Mouse (Mus musculus) intestine, embryonic 16.5 days (tissue): ENCODE results near the gene Vmac. TPM values are rescaled to one million over a fixed set of nuclear protein-coding genes. Genes with fewer than 3 reads are reported as not detected.

Experiments
- ATAC-seq: fragments of 200-750 bp; cut with Nextera tagmentation; 2 replicates; pipeline ENCODE4 v1.8.0; 2017; ENCODE audit warnings: moderate TSS enrichment, moderate library complexity
- H3K27ac ChIP-seq: fragments of 300-500 bp; sonication (generic); 2 replicates; pipeline ENCODE4 v1.5.1; 2014; ENCODE audit warnings: mild to moderate bottlenecking, low read length
- H3K27me3 ChIP-seq: fragments of 300-500 bp; sonication (generic); replicated peaks from 2 replicates; pipeline ENCODE4 v1.6.1; 2014; ENCODE audit warnings: low read length, control low read depth, mixed read lengths; ENCODE audit not compliant: control insufficient read depth, insufficient read depth
- H3K36me3 ChIP-seq: fragments of 300-500 bp; sonication (generic); 2 replicates; pipeline ENCODE4 v1.6.1; 2014; ENCODE audit warnings: low read length, control low read depth; ENCODE audit not compliant: control insufficient read depth, insufficient read depth
- H3K4me1 ChIP-seq: fragments of 300-500 bp; sonication (generic); 2 replicates; pipeline ENCODE4 v1.6.1; 2014; ENCODE audit warnings: low read length, control low read depth, mixed read lengths; ENCODE audit not compliant: control insufficient read depth, insufficient read depth
- H3K4me2 ChIP-seq: fragments of 300-500 bp; sonication (generic); 2 replicates; pipeline ENCODE4 v1.6.1; 2014; ENCODE audit warnings: low read depth, low read length, control low read depth
- H3K4me3 ChIP-seq: fragments of 300-500 bp; sonication (generic); 2 replicates; pipeline ENCODE4 v1.5.1; 2014; ENCODE audit warnings: mild to moderate bottlenecking, low read length
- H3K9ac ChIP-seq: fragments of 300-500 bp; sonication (generic); 2 replicates; pipeline ENCODE4 v1.6.1; 2014; ENCODE audit warnings: low read depth, low read length
- H3K9me3 ChIP-seq: fragments of 300-500 bp; sonication (generic); 2 replicates; pipeline ENCODE4 v1.6.1; 2016; ENCODE audit warnings: low read length, control low read depth; ENCODE audit not compliant: control insufficient read depth
- WGBS: fragments of 180-500 bp; shearing (Covaris S2); extraction: QIAGEN DNeasy Blood & Tissue Kit; methylation state at CpG from one replicate; pipeline ENCODE4 v1.1.7; 2014; 5-methylcytosine and 5-hydroxymethylcytosine counted together
- polyA plus RNA-seq: library from polyadenylated mRNA; unstranded; fragments of >200 nt; fragmentation: Nextera tagmentation; extraction: Ambion mirVana; gene quantifications from 2 replicates; pipeline ENCODE4 v1.2.1, GENCODE M21; 2015

The Vmac gene
- polyA plus RNA-seq, 1 experiment from 2014 or later: 16.6 TPM

DNA sequence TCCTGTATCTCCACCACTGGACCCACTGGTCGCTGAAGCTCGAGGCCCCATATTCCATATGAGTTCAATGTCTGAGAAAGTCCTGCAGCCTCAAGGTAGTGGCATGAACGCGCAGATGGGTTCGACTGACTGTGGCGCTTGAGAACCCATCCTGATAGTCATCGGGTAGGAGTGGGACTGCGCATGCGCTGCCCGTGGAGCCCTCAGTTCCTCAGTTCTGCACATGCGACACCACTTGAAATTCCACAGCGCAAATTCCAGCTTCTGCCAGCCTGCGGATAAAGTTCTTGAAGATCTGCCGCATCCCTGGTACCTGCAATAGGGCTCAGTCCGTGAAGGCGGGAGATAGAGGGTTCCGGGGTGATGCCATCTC is 23.0 kb upstream of the Vmac start:
- Histone ChIP-seq H3K9ac (no peak overlapping the region), H3K4me2 (no peak overlapping the region), H3K4me1 (no peaks in the 10 kb centered on the region), H3K27ac (no peak overlapping the region), H3K27me3 (no peaks in the 10 kb centered on the region), H3K4me3 (no peak overlapping the region), H3K36me3 (no peaks in the 10 kb centered on the region), H3K9me3 (no peaks in the 10 kb centered on the region)
- no peak for ATAC-seq
- 79% methylated on average over 17 of the region's 17 CpGs for WGBS

DNA sequence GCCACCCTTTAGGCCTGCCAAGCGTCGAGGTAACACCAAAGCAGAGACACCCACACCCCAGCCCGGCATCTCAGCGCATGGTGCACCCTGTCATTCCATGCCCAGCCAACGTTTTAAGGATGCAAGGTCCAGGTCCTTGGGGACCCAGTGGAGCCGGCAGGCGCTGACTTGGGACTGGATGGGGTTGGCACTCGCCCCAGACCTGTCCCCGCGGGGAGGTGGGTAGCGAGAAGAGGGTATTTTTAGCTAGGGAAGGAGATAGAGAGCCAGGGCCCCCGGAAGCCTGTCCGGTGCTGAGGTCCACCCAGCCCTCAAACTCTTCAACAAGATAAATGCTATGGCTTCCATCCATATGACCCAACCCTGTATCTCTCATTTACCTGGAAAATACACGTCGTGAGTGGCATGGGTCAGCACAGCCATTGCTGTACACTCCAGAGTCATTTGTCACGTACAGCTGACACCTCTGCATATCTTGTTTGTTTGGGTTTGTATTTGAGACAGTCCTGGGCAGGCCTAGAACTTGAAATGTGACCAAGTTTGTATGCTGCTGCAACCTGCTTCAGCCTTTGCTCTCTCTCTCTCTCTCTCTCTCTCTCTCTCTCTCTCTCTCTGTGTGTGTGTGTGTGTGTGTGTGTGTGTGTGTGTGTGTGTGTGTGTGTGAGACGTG is 22.4 kb upstream of the Vmac start:
- Histone ChIP-seq H3K9me3 (no peaks in the 10 kb centered on the region), H3K27me3 (no peaks in the 10 kb centered on the region), H3K9ac (no peak overlapping the region), H3K4me2 (no peak overlapping the region), H3K27ac (no peak overlapping the region), H3K4me3 (no peak overlapping the region), H3K36me3 (no peaks in the 10 kb centered on the region), H3K4me1 (no peaks in the 10 kb centered on the region)
- WGBS: 78% methylated on average over 17 of the region's 17 CpGs
- ATAC-seq: no peak

DNA sequence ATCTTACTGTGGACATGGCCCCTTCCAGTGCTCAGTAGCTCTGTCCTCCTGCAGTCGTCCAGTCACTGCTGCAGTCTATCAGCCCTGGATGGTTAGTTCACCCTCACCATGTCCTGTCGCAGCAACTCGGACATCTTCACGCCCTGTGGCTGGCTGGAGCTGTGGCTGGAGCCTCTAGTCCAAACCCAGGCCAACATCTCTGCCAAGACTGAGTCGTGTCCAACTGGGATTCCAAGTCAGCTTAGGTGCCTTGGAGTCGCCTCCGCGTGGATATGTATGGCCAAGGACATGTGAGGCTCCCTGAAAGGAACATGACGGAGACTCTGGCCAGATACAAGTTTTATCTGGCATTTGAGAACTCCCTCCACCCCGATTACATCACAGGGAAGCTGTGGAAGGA is 20.4 kb upstream of the Vmac start:
- Histone ChIP-seq H3K4me1 (no peaks in the 10 kb centered on the region), H3K36me3 (no peaks in the 10 kb centered on the region), H3K27me3 (no peaks in the 10 kb centered on the region), H3K4me3 (no peak overlapping the region), H3K9me3 (no peaks in the 10 kb centered on the region), H3K9ac (no peak overlapping the region), H3K27ac (no peak overlapping the region), H3K4me2 (no peak overlapping the region)
- WGBS: 79% methylated on average over 10 of the region's 10 CpGs
- no peak for ATAC-seq

DNA sequence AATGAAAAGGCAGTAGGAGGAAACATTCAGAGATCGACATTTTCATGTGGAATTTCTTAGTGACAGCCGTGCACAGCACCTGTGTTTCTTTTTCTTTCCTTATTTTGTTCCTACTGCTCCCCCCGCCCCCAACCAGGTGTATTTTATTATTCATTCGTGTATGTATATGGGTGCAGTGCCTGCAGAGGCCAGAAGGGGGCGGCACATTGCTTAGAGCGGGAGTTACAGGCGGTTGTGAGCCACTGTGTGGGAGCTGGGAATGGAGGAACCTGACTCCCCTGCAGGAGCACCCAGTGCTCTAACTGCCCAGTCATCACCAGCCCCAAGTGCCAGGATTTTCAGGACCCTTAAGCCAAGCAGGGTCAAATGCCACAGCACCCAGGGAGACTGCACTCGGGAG is 18.7 kb upstream of the Vmac start:
- H3K27ac ChIP-seq: no peak overlapping the region
- no peak overlapping the region for H3K9ac ChIP-seq
- H3K4me1 ChIP-seq: no peaks in the 10 kb centered on the region
- no peak overlapping the region for H3K4me3 ChIP-seq
- H3K36me3 ChIP-seq: no peaks in the 10 kb centered on the region
- WGBS: 44% methylated on average over 8 of the region's 8 CpGs
- H3K9me3 ChIP-seq: no peaks in the 10 kb centered on the region
- no peak overlapping the region for H3K4me2 ChIP-seq
- H3K27me3 ChIP-seq: no peaks in the 10 kb centered on the region
- ATAC-seq: no peak

DNA sequence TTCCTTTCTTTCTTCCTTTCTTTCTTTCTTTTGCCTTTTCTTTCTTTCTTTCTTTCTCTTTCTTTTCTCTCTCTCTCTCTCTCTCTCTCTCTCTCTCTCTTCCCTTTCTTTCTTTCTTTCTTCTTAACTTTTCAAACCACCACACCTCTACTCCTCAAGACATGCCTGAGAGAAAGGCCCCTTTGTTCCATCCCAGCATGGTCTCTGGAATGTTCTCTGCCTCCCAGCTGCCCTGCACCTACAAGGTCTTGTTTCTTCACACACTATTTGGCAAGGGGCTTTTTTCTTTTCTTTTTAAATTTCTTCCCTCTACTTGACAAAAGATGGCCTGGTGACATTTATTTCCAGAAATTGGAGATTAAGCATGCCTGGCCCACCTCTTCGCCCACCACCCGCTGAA is 11.8 kb upstream of the Vmac start:
- H3K27me3 ChIP-seq: no peaks in the 10 kb centered on the region
- no peaks in the 10 kb centered on the region for H3K9me3 ChIP-seq
- whole genome bisulfite sequencing: 75% methylated on average over 2 of the region's 2 CpGs
- H3K9ac ChIP-seq: no peak overlapping the region
- no peak overlapping the region for H3K27ac ChIP-seq
- H3K4me3 ChIP-seq: no peak overlapping the region
- H3K36me3 ChIP-seq: no peaks in the 10 kb centered on the region
- no peak overlapping the region for H3K4me2 ChIP-seq
- ATAC-seq: no peak
- H3K4me1 ChIP-seq: peaks cover 19% of the 10 kb centered on the region

DNA sequence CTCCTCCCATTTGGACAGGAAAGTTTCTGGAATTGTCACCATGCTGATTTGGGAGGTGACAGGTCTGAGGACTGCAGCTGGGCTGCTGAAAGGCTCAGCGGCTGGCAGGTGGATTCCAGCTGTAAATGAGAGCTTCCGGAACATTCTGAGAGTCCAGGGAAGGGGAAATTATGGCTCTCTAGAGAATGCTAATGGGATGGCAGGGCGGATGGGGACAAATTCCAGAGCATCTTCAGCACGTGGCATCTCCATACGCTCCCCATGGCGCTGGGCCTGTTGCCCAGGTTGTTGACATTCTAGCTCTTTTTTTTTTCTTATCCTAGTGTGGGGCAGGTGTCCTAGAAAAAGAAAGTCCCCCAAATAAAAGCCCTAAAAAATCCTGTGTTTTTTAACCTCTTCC is 11.3 kb upstream of the Vmac start:
- no peak for ATAC-seq
- Histone ChIP-seq H3K4me3 (no peak overlapping the region), H3K9me3 (no peaks in the 10 kb centered on the region), H3K9ac (no peak overlapping the region), H3K27ac (no peak overlapping the region), H3K4me2 (no peak overlapping the region), H3K4me1 (peaks cover 19% of the 10 kb centered on the region), H3K27me3 (no peaks in the 10 kb centered on the region), H3K36me3 (no peaks in the 10 kb centered on the region; the same call in 1 of the 2 replicates)
- 52% methylated on average over 6 of the region's 6 CpGs for WGBS

DNA sequence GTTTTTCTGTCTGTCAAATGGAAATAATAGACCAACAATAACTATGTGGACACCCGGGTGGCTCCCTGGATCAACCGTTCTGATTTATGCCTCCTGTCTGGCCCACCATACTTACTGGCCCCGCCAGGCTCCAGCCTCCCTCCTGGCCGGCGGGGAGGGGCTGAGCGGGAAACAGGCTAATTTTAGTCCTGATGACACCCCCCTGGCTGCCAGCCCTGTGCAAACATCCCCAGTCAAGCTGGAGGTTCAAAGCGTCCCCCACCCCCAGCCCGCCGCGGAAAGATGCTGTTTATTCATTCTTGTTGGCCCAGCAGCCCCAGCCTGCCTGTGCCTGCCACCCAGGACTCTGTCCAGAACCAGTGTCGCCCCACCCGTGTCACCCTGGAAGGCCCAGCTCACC is 10.3 kb upstream of the Vmac start:
- peak overlapping the region; percentile 41 for H3K27ac ChIP-seq
- peak overlapping the region; percentile 29; the same call in 1 of the 2 replicates for H3K9ac ChIP-seq
- 15% methylated on average over 12 of the region's 12 CpGs for WGBS
- H3K4me3 ChIP-seq: no peak overlapping the region
- peak overlapping the region; percentile 39 for H3K4me2 ChIP-seq
- no peaks in the 10 kb centered on the region for H3K27me3 ChIP-seq
- peak; percentile 31 for ATAC-seq
- peaks cover 9% of the 10 kb centered on the region for H3K36me3 ChIP-seq
- H3K4me1 ChIP-seq: peaks cover 23% of the 10 kb centered on the region
- H3K9me3 ChIP-seq: no peaks in the 10 kb centered on the region

DNA sequence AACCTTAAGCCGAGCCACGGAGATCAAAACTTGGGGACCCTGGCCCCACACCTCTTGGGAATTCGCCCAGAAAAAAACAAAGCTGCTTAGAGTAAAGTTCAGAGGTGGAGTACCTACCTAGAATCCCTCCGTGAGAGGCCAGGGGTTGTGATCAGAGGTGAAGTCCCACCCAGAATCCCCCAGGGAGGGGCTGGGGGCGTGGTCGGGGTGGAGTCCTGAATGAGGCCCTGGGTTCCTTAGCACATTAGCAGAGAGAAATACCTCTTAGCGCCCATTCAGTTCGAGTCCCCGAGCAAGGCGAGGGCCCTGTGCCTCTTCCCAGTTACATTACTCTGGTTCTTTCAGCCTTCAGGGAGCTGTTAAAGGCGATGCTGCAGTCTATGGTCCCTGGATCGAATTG is 9.8 kb upstream of the Vmac start:
- peaks cover 25% of the 10 kb centered on the region for H3K4me1 ChIP-seq

DNA sequence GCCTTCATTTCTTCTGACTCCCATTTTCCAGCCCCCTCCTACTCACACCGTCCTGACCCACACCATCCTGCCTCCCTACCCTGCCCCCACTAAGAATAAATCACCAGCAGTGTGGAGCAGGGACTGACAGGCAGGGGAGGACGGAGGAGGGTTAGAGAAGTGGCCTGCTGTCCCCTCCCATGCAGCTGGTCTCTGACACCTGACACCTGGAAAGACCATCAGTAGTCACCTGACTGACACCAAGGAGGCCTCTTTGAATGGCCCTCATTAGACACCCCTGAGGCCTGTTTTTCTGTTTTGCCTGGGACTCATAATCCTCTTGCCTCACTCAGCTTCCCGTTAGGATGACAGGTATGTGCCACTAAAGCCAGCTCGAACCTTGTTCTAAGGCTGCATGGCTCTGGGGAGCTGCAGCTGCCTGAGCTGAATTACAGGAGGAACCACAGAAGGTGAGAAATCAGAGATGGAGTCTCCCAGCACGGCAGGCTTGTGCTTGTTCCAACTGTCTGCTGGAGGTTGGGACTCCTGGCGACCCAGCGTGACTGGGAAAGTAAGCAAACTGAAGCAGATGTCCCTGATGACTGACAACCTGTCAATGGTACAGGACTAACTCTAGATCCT is 9.3 kb upstream of the Vmac start:
- no peak overlapping the region for H3K27ac ChIP-seq
- H3K4me2 ChIP-seq: peak overlapping the region; percentile 39
- peak; percentile 27 for ATAC-seq
- no peaks in the 10 kb centered on the region for H3K9me3 ChIP-seq
- H3K36me3 ChIP-seq: peaks cover 13% of the 10 kb centered on the region
- peaks cover 28% of the 10 kb centered on the region for H3K4me1 ChIP-seq
- H3K4me3 ChIP-seq: no peak overlapping the region
- H3K27me3 ChIP-seq: no peaks in the 10 kb centered on the region
- WGBS: 13% methylated on average over 7 of the region's 7 CpGs
- no peak overlapping the region for H3K9ac ChIP-seq

More for the DNA sequence above, 9.8 kb upstream of the Vmac start:
- Histone ChIP-seq H3K9me3 (no peaks in the 10 kb centered on the region), H3K4me2 (peak overlapping the region; percentile 39), H3K4me3 (no peak overlapping the region), H3K9ac (peak overlapping the region; percentile 29; the same call in 1 of the 2 replicates), H3K27me3 (no peaks in the 10 kb centered on the region), H3K27ac (peak overlapping the region; percentile 46; the same call in 1 of the 2 replicates), H3K36me3 (peaks cover 12% of the 10 kb centered on the region)
- ATAC-seq: peak; percentile 76
- 8% methylated on average over 12 of the region's 12 CpGs for WGBS
